Mouse (Mus musculus) midbrain, embryonic 10.5 days (tissue): Measurements from ENCODE around the gene Hdgf. TPM values are rescaled to one million over a fixed set of nuclear protein-coding genes. Genes with fewer than 3 reads are reported as not detected.

Source experiments
- DNase-seq: peaks from one replicate; pipeline ENCODE4 v3.0.0-alpha.2; 2017; ENCODE audit warnings: low spot score
- H3K27ac ChIP-seq: fragments of 300-500 bp; sonication (generic); replicated peaks from 2 replicates; pipeline ENCODE4 v1.5.1; 2016; ENCODE audit warnings: mild to moderate bottlenecking
- H3K27me3 ChIP-seq: fragments of 300-500 bp; sonication (generic); 2 replicates; pipeline ENCODE4 v1.6.1; 2016; ENCODE audit warnings: low read depth, mild to moderate bottlenecking; ENCODE audit not compliant: poor library complexity, severe bottlenecking
- H3K36me3 ChIP-seq: fragments of 300-500 bp; sonication (generic); 2 replicates; pipeline ENCODE4 v1.6.1; 2016; ENCODE audit warnings: mild to moderate bottlenecking, moderate library complexity
- H3K4me1 ChIP-seq: fragments of 300-500 bp; sonication (generic); 2 replicates; pipeline ENCODE4 v1.6.1; 2016
- H3K4me3 ChIP-seq: fragments of 300-500 bp; sonication (generic); 2 replicates; pipeline ENCODE4 v1.5.1; 2016; ENCODE audit warnings: mild to moderate bottlenecking, moderate library complexity
- H3K9me3 ChIP-seq: fragments of 300-500 bp; sonication (generic); replicated peaks from 2 replicates; pipeline ENCODE4 v1.6.1; 2016; ENCODE audit warnings: mild to moderate bottlenecking
- WGBS: fragments of 180-500 bp; shearing (Covaris S2); methylation state at CpG from one replicate; pipeline ENCODE4 v1.1.7; 2016; 5-methylcytosine and 5-hydroxymethylcytosine counted together
- polyA plus RNA-seq: library from polyadenylated mRNA; unstranded; fragments of >200 nt; fragmentation: Nextera tagmentation; extraction: Ambion mirVana; gene quantifications from 2 replicates; pipeline ENCODE4 v1.2.1, GENCODE M21; 2016

Gene Hdgf
- polyA plus RNA-seq, 1 experiment from 2014 or later, result 176 TPM

DNA sequence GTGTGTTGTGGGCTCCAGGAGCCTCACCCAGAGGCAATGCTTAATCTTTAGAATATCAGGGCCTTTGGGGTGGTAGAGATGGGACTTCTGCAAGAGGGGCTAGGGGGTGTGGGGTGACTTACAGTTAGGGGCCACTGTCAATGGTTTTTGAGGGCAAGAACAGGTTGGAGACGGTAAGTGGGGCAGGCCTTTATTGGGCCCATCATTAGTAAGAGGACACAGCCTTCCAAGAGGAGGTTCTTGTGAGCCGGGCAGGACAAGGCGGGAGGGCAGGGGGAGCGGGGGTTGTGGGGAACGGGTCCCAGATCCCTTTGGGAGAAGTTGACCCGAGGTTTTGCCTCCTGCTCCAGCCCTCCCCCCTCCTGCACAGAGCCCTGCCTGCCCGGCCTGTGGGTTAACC lies 7.4 kb downstream of the Hdgf start:
- no peak overlapping the region for H3K27ac ChIP-seq
- H3K9me3 ChIP-seq, result no peaks in the 10 kb centered on the region
- no peak for DNase-seq
- H3K4me3 ChIP-seq, result no peak overlapping the region
- 86% methylated on average over 7 of the region's 7 CpGs for WGBS
- no peaks in the 10 kb centered on the region for H3K27me3 ChIP-seq
- H3K4me1 ChIP-seq, result peaks cover 44% of the 10 kb centered on the region
- peaks cover 53% of the 10 kb centered on the region for H3K36me3 ChIP-seq

DNA sequence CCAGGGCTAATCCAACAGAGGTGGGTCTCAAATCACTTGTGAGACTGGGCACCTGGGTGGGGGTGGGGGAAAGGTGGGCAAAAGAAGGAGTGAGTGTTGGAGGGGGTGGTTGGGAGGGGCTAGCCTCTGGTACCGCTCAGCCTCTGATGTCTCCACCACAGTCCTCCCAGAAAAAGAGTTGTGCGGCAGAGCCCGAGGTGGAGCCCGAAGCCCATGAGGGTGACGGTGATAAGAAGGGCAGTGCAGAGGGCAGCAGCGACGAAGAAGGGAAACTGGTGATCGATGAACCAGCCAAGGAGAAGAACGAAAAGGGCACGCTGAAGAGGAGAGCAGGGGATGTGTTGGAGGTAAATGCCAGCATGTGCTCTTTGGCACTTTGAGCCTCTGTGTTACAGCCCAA lies 7.8 kb downstream of the Hdgf start:
- WGBS, result 95% methylated on average over 10 of the region's 10 CpGs
- no peaks in the 10 kb centered on the region for H3K9me3 ChIP-seq
- peaks cover 53% of the 10 kb centered on the region for H3K36me3 ChIP-seq
- peaks cover 40% of the 10 kb centered on the region for H3K4me1 ChIP-seq
- no peak overlapping the region for H3K4me3 ChIP-seq
- no peaks in the 10 kb centered on the region for H3K27me3 ChIP-seq
- H3K27ac ChIP-seq, result no peak overlapping the region
- DNase-seq, result no peak

DNA sequence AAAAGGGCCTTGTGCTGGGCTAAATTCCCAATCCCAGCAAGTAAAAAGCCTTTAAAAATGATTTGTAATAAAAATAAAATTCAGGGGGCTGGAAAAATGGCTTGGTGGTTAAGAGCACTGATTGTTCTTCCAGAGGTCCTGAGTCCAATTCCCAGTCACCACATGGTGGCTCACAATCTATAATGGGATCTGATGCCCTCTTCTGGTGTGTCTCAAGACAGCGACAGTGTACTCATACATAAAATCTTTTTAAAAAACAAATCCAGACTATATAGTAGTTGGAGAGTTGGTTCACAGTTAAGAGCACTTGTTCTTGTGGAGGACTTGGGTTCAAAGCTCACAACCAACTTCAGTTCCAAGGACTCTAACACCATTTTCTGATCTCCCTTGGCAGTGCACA lies 10.9 kb downstream of the Hdgf start:
- H3K4me1 ChIP-seq, result peaks cover 24% of the 10 kb centered on the region
- H3K9me3 ChIP-seq, result no peaks in the 10 kb centered on the region
- no peaks in the 10 kb centered on the region for H3K27me3 ChIP-seq
- H3K4me3 ChIP-seq, result no peak overlapping the region
- H3K27ac ChIP-seq, result no peak overlapping the region
- DNase-seq, result no peak
- H3K36me3 ChIP-seq, result peaks cover 63% of the 10 kb centered on the region
- WGBS, result 89% methylated on average over 1 of the region's 1 CpGs

DNA sequence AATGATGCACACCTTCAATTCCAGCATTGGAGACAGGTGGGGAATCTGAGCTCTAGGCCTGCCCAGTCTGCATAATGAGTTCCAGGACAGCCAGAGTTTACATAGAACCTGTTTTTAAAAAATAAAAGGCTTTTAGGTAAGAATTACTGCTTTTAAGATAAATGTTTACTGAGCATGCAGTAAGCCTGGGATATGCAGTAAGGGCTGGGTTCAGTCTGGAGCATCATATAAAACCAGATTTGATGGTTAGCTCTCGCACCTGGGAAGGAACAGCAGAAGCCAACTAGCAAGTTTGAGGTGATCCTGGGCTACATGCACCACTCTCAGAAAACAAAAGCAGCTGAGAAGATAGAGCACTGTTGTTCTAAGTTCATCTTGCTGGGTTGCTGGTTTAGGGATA lies 12.4 kb downstream of the Hdgf start:
- DNase-seq, result no peak
- H3K4me1 ChIP-seq, result peaks cover 15% of the 10 kb centered on the region
- no peak overlapping the region for H3K4me3 ChIP-seq
- no peaks in the 10 kb centered on the region for H3K27me3 ChIP-seq
- no peaks in the 10 kb centered on the region for H3K9me3 ChIP-seq
- H3K27ac ChIP-seq, result no peak overlapping the region
- 95% methylated on average over 1 of the region's 1 CpGs for WGBS
- H3K36me3 ChIP-seq, result peaks cover 68% of the 10 kb centered on the region

DNA sequence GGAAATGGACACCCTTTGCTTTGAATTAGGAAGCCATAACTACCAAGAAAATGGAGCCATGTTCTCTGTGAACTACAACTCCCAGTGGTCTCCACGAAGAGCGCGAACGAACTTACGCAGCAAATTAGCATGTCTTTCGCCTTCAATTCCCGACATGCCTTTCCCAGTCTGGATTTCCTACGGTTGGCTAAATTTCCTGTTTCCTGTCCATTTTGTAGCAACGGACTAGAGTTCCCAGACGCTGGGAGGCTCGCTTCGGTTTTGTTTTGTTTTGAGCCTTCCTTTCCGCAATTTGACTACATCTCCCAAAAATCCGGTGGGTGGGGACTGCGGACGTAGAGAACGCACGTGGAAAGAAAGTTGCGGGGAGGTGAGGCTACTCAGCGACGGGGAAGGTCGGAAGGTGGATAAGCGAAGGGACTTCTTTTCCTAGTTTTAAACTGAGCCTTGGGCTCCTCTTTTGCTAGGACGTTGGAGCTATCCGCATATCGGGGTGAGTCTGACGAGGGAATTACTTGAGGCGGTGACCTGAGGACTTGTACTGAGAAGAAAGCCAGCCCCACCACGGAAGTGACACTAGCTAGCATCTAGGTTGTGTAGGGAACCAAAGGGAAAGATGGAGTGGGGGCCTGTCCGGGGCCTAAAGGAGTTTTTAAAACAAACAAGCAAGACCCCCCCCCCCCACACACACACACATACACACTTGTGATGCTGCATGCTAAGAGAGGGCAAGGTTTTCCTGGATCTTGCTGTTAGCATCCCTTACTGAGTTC lies 13.4 kb downstream of the Hdgf start, which contains the start of gene Mrpl24:
Mrpl24 (plus strand) TSS at position 171 of the 773 bp plus-strand sequence.
- peak within 1 kb of the TSS; percentile 82 for H3K27ac ChIP-seq
- peaks cover 15% of the 10 kb centered on the region for H3K4me1 ChIP-seq
- under 1% methylated on average over 30 of the region's 30 CpGs for WGBS
- peak; percentile 76 for DNase-seq
- no peaks in the 10 kb centered on the region for H3K9me3 ChIP-seq
- H3K36me3 ChIP-seq, result peaks cover 68% of the 10 kb centered on the region
- H3K27me3 ChIP-seq, result no peaks in the 10 kb centered on the region
- peak within 1 kb of the TSS; percentile 78 for H3K4me3 ChIP-seq

DNA sequence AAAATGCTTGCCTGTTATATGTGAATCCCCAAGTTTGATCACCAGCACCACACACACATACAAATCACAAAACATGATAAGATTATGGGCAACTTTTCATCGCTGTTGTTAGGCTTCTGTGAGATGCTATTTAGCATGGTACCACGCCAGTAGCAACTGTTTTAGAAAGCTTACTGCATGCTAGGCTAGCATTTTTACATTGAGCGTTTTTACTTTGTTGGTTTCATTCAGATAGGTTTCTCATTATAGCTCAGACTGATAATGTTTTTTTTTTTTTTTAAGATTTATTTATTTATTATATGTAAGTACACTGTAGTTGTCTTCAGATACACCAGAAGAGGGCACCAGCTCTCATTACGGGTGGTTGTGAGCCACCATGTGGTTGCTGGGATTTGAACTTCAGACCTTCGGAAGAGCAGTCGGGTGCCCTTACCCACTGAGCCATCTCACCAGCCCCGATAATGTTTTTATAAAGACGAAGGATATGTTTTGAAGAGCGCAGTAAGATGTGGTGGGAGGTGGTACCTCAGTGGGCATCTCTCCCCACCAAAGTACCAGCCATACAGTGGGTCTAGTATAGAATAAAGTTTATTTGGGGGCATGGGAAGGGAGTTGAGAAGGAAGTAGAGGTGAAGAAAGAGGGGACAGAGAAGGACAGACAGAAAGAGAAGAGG lies 14.3 kb downstream of the Hdgf start:
- 73% methylated on average over 9 of the region's 9 CpGs for WGBS
- DNase-seq, result no peak
- Histone ChIP-seq H3K27ac (no peak overlapping the region), H3K27me3 (no peaks in the 10 kb centered on the region), H3K4me1 (peaks cover 15% of the 10 kb centered on the region), H3K4me3 (peak overlapping the region; percentile 78), H3K36me3 (peaks cover 68% of the 10 kb centered on the region), H3K9me3 (no peaks in the 10 kb centered on the region)

DNA sequence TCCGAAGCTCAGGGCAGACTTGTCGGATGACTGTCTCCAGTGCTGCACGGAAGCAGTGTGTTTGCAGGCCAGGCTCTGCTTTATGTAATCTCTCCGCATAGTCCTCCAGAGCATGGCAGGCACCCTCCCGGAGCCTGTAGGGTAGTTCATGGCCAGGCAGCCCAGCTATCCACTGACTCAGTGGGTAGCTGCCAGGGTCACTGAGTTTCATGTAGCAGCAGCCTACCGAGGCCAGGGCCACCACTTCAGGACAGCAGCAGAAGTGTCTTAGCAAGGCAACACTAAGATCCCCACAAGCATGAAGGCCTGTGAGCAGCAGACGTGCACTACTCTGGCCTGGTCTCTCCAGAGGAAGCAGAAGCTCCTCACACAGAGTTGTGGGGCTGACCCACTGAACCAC lies 18.9 kb downstream of the Hdgf start:
- H3K36me3 ChIP-seq, result peaks cover 69% of the 10 kb centered on the region
- WGBS, result 88% methylated on average over 7 of the region's 7 CpGs

DNA sequence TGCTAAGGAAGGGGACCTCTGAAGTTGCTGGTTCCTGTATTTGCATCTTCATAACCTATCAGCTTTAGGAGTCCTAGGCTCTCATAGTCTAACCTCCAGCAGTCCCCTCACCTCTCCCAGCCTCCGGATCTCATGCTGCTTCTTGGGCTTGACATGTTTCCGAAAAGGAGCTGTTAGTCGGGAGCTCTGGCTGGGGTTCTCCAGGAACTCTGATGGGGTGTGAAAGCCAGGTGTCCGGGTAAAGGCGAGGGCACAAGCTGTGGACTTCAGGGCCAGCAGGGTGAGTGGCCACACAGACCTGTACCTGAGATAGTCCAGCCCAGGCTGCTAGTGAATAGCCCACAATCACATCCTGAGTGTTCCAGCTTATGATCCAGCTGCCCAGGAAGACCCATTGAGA lies 21.3 kb downstream of the Hdgf start:
- peaks cover 69% of the 10 kb centered on the region for H3K36me3 ChIP-seq

More for the DNA sequence above, 18.9 kb downstream of the Hdgf start:
- H3K27me3 ChIP-seq, result no peaks in the 10 kb centered on the region
- no peaks in the 10 kb centered on the region for H3K9me3 ChIP-seq
- H3K4me3 ChIP-seq, result no peak overlapping the region
- DNase-seq, result no peak
- no peak overlapping the region for H3K27ac ChIP-seq
- peaks cover 26% of the 10 kb centered on the region for H3K4me1 ChIP-seq

DNA sequence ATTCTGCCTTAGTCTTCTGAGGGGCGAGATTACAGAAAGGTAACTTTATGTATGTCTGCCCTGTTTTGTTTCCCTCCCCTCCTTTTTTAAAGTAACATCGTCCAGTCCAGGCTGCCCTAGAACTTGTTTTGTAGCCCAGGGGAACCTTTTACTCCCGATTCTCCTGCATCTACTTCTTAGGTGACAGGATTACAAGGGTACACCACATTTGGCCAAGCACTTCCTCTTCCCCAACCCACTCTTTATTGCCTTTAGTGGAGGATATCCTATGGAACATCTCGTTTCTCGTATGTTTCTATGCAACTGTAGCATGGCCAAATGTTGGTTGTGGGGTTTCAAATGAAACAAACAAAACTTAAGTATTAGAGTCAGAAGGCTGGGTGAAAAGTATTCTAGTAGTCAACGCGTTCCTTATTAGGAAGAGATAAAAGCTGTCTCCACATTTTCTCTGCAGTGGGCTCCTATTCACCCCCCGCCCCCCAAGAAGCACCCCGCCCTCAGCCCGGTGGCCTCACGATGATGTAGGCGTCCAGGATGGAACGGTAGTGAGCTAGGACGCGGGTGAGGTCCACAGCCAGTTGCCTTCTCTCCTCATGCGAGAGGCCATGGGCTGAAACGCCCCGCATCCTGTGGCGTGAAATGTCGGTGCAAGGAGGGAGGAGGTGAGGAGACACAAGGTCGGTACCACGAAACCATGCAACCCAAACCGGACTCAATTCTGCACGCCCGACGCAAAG lies 23.4 kb downstream of the Hdgf start:
- DNase-seq, result no peak
- H3K9me3 ChIP-seq, result no peaks in the 10 kb centered on the region
- peak overlapping the region; percentile 96 for H3K27ac ChIP-seq
- H3K27me3 ChIP-seq, result no peaks in the 10 kb centered on the region
- H3K36me3 ChIP-seq, result peaks cover 69% of the 10 kb centered on the region
- peak overlapping the region; percentile 97 for H3K4me3 ChIP-seq
- H3K4me1 ChIP-seq, result peaks cover 43% of the 10 kb centered on the region
- WGBS, result 7% methylated on average over 26 of the region's 26 CpGs

More for the DNA sequence above, 21.3 kb downstream of the Hdgf start:
- 95% methylated on average over 5 of the region's 5 CpGs for WGBS
- Histone ChIP-seq H3K9me3 (no peaks in the 10 kb centered on the region), H3K27me3 (no peaks in the 10 kb centered on the region), H3K27ac (no peak overlapping the region), H3K4me3 (no peak overlapping the region), H3K4me1 (peaks cover 38% of the 10 kb centered on the region)
- no peak for DNase-seq

DNA sequence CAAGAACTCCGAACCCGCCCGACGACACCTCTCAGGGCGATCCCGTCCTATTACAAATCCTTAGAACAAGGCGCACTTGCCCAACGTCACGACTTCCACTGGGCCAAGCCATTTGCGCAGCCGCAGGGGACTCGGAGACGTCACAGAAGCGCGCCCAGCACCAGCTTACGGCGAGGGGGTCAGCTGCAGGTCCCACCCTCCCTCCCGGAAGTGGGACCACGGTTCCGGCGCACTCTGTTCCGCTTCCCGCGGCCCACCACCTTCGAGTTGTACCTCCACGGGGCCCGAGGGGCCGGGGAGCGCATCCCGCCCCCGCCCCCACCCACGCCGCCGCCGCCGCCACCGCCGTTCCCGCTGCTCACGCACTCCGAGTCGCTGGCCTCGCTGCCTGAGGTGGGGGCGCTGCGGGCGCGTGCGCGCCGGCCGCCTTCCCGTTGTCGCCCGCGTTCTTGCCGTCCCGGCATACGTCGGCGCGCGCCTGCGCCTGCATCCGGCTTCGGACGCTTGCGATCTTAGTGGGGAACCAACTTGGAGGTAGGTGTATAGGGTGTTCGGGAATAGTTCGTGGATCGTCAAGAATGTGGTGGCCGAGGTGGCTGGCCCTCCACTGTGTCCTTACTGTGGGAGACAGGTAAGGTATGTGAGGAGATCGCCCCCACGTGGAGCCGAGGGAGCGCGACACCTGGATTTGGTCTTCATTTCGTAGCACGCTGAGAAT lies 24.1 kb downstream of the Hdgf start, which contains the start of the genes Isg20l2 and Rrnad1:
Isg20l2 (plus strand) TSS at position 237 of the 718 bp plus-strand sequence.
Rrnad1 (minus strand) TSS at position 640 of the 718 bp plus-strand sequence.
- no peaks in the 10 kb centered on the region for H3K9me3 ChIP-seq
- under 1% methylated on average over 69 of the region's 78 CpGs for WGBS
- no peaks in the 10 kb centered on the region for H3K27me3 ChIP-seq
- peak within 1 kb of the TSS; percentile 96 for H3K27ac ChIP-seq
- peak within 1 kb of the TSS; percentile 97 for H3K4me3 ChIP-seq
- peak; percentile 98 for DNase-seq
- H3K36me3 ChIP-seq, result peaks cover 69% of the 10 kb centered on the region
- H3K4me1 ChIP-seq, result peaks cover 46% of the 10 kb centered on the region

DNA sequence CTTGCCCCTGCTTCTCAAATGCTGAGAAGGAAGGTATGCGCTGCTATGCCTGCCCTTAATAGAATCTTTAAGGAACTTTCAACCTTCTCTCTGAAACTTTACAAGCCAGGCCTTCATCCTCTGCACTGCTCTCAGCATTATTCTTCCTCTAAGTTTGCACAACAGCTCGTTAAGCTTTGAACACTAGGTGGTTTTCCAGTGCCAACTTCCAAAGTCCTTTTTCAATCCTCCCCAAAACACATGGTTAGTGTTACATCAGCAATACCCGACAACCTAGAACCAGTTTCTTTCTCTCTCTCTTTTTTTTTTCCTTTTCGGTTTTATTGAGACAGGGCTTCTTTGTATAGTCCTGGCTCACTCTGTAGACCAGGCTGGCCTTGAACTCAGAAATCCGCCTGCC lies 27.9 kb downstream of the Hdgf start:
- peaks cover 47% of the 10 kb centered on the region for H3K4me1 ChIP-seq
- H3K36me3 ChIP-seq, result peaks cover 77% of the 10 kb centered on the region
- H3K4me3 ChIP-seq, result no peak overlapping the region
- H3K9me3 ChIP-seq, result no peaks in the 10 kb centered on the region
- H3K27me3 ChIP-seq, result no peaks in the 10 kb centered on the region
- no peak overlapping the region for H3K27ac ChIP-seq
- 92% methylated on average over 5 of the region's 5 CpGs for WGBS
- DNase-seq, result no peak

DNA sequence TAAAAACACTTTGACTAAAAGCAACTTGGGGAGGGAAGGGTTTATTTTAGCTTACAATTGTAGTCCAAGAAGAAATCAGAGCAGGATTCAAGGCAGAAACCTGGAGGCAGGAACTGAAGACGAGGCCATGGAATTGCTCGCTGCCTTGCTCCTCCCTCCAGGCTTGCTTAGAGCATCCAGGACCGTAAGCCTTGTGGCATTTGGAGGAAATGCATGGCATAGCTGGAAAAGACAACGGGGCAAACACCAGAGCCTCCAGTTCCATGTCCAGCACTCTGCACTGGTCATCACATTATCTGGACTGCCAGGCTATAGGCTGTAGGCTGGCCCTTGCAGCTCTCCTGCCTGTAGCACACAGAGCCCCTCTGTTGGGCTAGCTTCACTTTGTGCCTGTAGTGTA lies 28.4 kb downstream of the Hdgf start:
- WGBS, result 82% methylated on average over 4 of the region's 4 CpGs
- no peak overlapping the region for H3K4me3 ChIP-seq
- H3K36me3 ChIP-seq, result peaks cover 82% of the 10 kb centered on the region
- no peaks in the 10 kb centered on the region for H3K27me3 ChIP-seq
- H3K4me1 ChIP-seq, result peaks cover 42% of the 10 kb centered on the region
- no peaks in the 10 kb centered on the region for H3K9me3 ChIP-seq
- DNase-seq, result no peak
- no peak overlapping the region for H3K27ac ChIP-seq
